Mouse (Mus musculus) urinary bladder, postnatal 14 days (tissue): ENCODE results near the gene Agpat4.

Source experiments
- DNase-seq: peaks from one replicate; pipeline ENCODE4 v3.0.0; 2021; ENCODE audit warnings: low spot score

Agpat4 gene

GRCm38 (mm10) chr17:12228471-12228870 lies 110.0 kb downstream of the Agpat4 start:
- no peak for DNase-seq

- DNase-seq: no peak
These were observed 111.3 kb downstream of the Agpat4 start for GRCm38 (mm10) chr17:12229756-12230155.

- DNase-seq: no peak
These were observed 111.7 kb downstream of the Agpat4 start for GRCm38 (mm10) chr17:12230167-12230566.

GRCm38 (mm10) chr17:12231087-12231486 lies 112.6 kb downstream of the Agpat4 start:
- DNase-seq: no peak

GRCm38 (mm10) chr17:12232724-12233123 lies 114.2 kb downstream of the Agpat4 start:
- no peak for DNase-seq

- no peak for DNase-seq
These were observed 122.2 kb downstream of the Agpat4 start for GRCm38 (mm10) chr17:12240701-12241100.

GRCm38 (mm10) chr17:12249783-12250504 lies 131.4 kb downstream of the Agpat4 start:
- DNase-seq: no peak

GRCm38 (mm10) chr17:12250581-12250980 lies 132.1 kb downstream of the Agpat4 start:
- no peak for DNase-seq

- DNase-seq: no peak
These were observed 137.6 kb downstream of the Agpat4 start for GRCm38 (mm10) chr17:12256142-12256541.

GRCm38 (mm10) chr17:12258517-12258916 lies 140.0 kb downstream of the Agpat4 start:
- DNase-seq: no peak

GRCm38 (mm10) chr17:12259957-12260356 lies 141.5 kb downstream of the Agpat4 start:
- DNase-seq: no peak

- DNase-seq: no peak
These were observed 142.9 kb downstream of the Agpat4 start for GRCm38 (mm10) chr17:12261376-12261775.

GRCm38 (mm10) chr17:12261887-12262286 lies 143.4 kb downstream of the Agpat4 start:
- peak; percentile 18 for DNase-seq

GRCm38 (mm10) chr17:12262851-12263250 lies 144.3 kb downstream of the Agpat4 start:
- peak; percentile 68 for DNase-seq

- DNase-seq: no peak
These were observed 145.3 kb downstream of the Agpat4 start for GRCm38 (mm10) chr17:12263787-12264186.

- no peak for DNase-seq
These were observed 145.8 kb downstream of the Agpat4 start for GRCm38 (mm10) chr17:12264293-12264692.

- peak; percentile 53 for DNase-seq
These were observed 147.7 kb downstream of the Agpat4 start for GRCm38 (mm10) chr17:12265969-12266925.

- no peak for DNase-seq
These were observed 149.6 kb downstream of the Agpat4 start for GRCm38 (mm10) chr17:12268091-12268490.

GRCm38 (mm10) chr17:12268538-12268937 lies 150.0 kb downstream of the Agpat4 start:
- DNase-seq: no peak
